Mouse (Mus musculus): ENCODE results near the gene Capn5.

Gene Capn5

GRCm38 (mm10) chr7:98109771-98110170 is 68.3 kb downstream of the Capn5 start:
- no peak for DNase-seq

DNA sequence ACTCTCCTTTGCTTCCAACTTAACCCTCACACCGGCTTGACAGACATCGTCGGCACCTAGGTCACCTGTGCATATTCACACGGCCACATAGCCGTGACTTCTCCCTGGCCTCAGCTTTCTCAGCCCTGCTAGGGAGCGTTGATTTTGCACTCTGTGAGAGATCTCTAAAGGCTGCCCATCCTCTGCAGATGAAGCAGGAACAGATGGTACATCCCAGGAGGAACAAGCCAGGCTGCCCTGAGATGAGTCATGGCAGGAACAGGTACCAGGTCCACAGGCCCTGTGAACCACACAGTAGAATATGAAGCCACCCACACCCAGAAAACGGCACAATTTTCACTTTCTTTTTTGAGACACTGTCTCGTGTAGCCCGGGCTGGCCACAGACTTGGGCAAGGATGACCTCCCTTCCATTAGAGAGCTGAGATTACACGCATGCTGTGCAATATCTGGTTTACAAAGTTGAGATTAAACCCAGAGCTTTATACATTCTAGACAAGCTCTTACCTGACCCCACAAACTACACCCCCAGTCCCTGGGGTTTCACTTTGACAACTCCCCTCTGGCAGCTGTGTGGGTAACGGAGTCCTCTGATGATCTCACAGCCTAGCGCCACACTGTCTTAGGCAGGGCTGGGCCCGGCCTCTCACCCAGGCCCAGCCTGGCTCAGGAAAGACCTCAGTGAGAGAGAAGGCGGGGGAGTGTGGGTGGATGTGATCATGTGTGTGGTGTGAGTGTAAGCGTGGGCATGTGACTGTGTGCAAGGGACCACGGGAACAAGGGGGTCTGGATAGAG is 69.2 kb downstream of the Capn5 start:
- DNase-seq: no peak

DNA sequence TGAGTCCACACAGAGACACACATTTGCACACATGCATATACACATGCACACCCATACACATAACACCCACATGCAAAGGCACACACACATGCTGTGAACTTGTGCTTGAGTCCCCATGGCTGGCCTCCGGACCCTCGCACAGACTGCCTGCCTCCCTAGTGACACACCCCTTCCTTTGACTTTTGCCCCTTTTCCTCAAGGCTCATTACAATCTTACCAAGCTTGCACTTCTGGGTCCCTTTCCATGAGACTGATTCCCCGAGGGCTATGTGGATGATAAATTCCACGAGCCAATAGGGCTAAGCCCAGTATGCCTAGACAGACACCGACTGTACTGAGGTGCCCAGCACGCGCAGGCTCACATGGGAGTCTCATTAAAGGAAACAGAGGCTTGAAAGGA is 71.8 kb downstream of the Capn5 start:
- DNase-seq: no peak

GRCm38 (mm10) chr7:98104481-98105435 is 73.3 kb downstream of the Capn5 start:
- DNase-seq: no peak

- no peak for DNase-seq
These were observed 74.2 kb downstream of the Capn5 start for GRCm38 (mm10) chr7:98103942-98104292.

GRCm38 (mm10) chr7:98103002-98103941 is 74.8 kb downstream of the Capn5 start:
- DNase-seq: peak; percentile 91

DNA sequence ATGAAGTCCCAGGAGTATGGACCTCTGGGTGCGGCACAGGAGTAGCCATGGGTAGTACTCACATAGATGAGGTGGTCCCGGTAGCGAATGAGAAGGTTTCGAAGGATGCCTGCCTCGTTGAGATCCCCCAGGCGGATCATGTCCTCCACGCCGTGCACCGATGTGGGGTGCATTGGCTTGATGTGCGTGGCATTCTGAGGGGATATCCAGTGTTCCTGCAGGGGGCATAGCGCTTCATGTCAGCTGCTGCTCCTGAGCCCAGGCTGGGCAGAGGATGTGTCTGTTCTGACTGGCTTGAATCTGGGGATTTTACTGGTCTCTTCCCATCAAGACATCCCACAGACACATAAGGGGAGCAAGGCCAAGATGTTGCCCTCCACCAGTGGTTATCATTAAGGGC is 75.6 kb downstream of the Capn5 start:
- DNase-seq: no peak

- no peak for DNase-seq
These were observed 80.5 kb downstream of the Capn5 start for GRCm38 (mm10) chr7:98097557-98097956.

- no peak for DNase-seq
These were observed 82.2 kb downstream of the Capn5 start for GRCm38 (mm10) chr7:98095852-98096251.

- DNase-seq: no peak
These were observed 91.7 kb downstream of the Capn5 start for GRCm38 (mm10) chr7:98086346-98086745.

DNA sequence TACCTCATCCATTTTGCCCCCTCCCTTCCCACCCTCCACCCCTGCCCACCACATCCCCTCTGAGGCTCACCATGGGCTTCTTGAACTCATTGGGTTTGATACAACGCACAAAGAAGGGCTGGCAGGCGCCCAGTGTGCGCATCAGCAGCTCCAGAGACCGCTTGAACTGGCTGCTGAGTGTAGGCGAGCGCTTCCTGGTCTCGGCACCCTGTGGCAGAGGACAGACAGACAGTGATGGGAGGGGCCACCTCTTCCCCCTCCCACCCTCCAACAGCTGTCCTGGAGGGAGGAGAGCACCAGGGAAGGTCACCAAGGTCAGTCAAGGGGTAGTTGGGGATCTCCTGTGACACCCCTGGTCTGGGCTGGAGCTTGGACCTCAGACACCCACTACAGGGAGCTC is 92.8 kb downstream of the Capn5 start:
- peak; percentile 19 for DNase-seq

DNA sequence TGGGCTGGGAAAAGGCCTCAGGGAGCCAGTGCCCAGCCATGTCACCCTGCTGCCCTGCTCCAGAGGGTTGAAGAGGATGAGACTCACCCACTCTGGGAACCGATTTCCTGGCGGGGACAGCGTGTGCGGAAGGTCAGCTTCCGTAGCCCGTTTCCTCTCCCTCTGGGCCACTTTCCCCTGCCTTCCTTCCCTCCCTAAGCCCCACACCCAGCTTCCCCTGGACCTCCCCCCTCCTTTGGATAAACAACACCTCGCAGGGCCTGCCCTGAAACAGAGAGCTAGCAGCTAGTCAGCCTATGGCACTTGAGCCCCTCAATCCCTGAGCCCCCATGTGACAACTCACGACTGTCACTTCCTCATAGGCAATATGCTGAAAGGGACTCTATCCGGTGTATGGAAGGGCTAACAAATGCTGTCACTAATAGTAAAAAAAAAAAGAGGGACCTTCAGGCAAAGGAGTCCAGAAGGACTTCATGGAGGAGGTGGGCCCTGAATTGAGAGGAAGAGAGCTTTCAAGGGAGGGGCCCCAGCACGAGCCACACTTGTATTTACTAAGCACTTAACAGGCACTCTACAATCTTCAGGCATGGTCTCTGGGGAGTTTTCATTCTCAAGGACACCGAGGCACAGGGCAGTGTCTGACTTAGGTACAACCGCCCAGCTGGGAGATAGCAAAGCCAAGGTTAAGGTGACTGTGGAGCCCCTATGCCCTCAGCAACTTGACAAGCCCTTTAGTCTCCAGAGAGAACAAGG is 93.4 kb downstream of the Capn5 start:
- DNase-seq: peak; percentile 42

GRCm38 (mm10) chr7:98082376-98082775 is 95.7 kb downstream of the Capn5 start:
- peak; percentile 21 for DNase-seq

GRCm38 (mm10) chr7:98077453-98077852 is 100.6 kb downstream of the Capn5 start:
- DNase-seq: no peak

DNA sequence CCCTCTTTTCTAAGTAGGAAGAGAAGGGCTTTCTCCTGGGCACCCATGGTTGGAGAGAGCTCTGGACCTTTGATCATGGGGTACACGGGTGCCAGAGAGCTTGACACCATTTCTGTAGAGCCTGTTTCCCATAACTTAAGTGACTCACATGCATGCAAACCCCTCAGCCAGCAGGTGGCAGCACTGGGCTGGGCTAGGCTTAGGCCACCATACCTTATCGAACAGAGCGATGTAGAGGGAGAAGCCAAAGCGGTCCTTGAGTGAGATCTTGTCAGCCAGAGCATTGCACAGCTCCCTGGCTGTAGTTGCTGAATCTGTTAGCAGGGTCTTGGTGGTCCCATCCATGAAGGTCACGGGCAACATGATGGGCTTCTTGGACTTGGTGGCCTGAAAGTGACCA is 106.5 kb downstream of the Capn5 start:
- DNase-seq: peak; percentile 92

Data from lung, postnatal 14 days (tissue).